Mouse (Mus musculus) liver, embryonic 15.5 days (tissue): Measurements from ENCODE around the gene Dcun1d1. TPM values are rescaled to one million over a fixed set of nuclear protein-coding genes. Genes with fewer than 3 reads are reported as not detected.

Experiments used
- ATAC-seq: fragments of 200-750 bp; cut with Nextera tagmentation; 2 replicates; pipeline ENCODE4 v1.8.0; 2017; ENCODE audit warnings: moderate number of reproducible peaks, mild to moderate bottlenecking, moderate library complexity; ENCODE audit not compliant: insufficient read depth
- H3K27ac ChIP-seq: fragments of 300-500 bp; sonication (generic); replicated peaks from 2 replicates; pipeline ENCODE4 v1.5.1; 2015; ENCODE audit warnings: mild to moderate bottlenecking, inconsistent platforms
- H3K27me3 ChIP-seq: fragments of 300-500 bp; sonication (generic); 2 replicates; pipeline ENCODE4 v1.6.1; 2015; ENCODE audit warnings: mild to moderate bottlenecking, inconsistent platforms
- H3K36me3 ChIP-seq: fragments of 300-500 bp; sonication (generic); replicated peaks from 2 replicates; pipeline ENCODE4 v1.6.1; 2015; ENCODE audit warnings: moderate library complexity, mild to moderate bottlenecking, inconsistent platforms
- H3K4me1 ChIP-seq: fragments of 300-500 bp; sonication (generic); replicated peaks from 2 replicates; pipeline ENCODE4 v1.6.1; 2015; ENCODE audit warnings: inconsistent platforms
- H3K4me2 ChIP-seq: fragments of 300-500 bp; sonication (generic); 2 replicates; pipeline ENCODE4 v1.6.1; 2015; ENCODE audit warnings: moderate library complexity, mild to moderate bottlenecking, inconsistent platforms
- H3K4me3 ChIP-seq: fragments of 300-500 bp; sonication (generic); replicated peaks from 2 replicates; pipeline ENCODE4 v1.5.1; 2015; ENCODE audit warnings: mild to moderate bottlenecking, inconsistent platforms
- H3K9ac ChIP-seq: fragments of 300-500 bp; sonication (generic); 2 replicates; pipeline ENCODE4 v1.6.1; 2015; ENCODE audit warnings: moderate library complexity, mild to moderate bottlenecking, inconsistent platforms
- H3K9me3 ChIP-seq: fragments of 300-500 bp; sonication (generic); replicated peaks from 2 replicates; pipeline ENCODE4 v1.6.1; 2016; ENCODE audit warnings: inconsistent platforms
- WGBS: fragments of 180-500 bp; shearing (Covaris S2); methylation state at CpG from one replicate; pipeline ENCODE4 v1.1.7; 2015; ENCODE audit warnings: mixed read lengths; ENCODE audit not compliant: insufficient replicate concordance; 5-methylcytosine and 5-hydroxymethylcytosine counted together
- polyA plus RNA-seq: library from polyadenylated mRNA; unstranded; fragments of >200 nt; fragmentation: Nextera tagmentation; extraction: Ambion mirVana; gene quantifications from 2 replicates; pipeline ENCODE4 v1.2.1, GENCODE M21; 2015

Gene Dcun1d1
- polyA plus RNA-seq, 1 experiment from 2014 or later: 91.5 TPM

GRCm38 (mm10) chr3:35900555-35901204, 36.6 kb downstream of the Dcun1d1 start:
- 85% methylated on average over 5 of the region's 5 CpGs for WGBS

GRCm38 (mm10) chr3:35899109-35899508, 38.1 kb downstream of the Dcun1d1 start:
- no peaks in the 10 kb centered on the region for H3K9me3 ChIP-seq
- no peaks in the 10 kb centered on the region for H3K27me3 ChIP-seq
- no peaks in the 10 kb centered on the region; the same call in 1 of the 2 replicates for H3K4me1 ChIP-seq
- H3K36me3 ChIP-seq: peaks cover 58% of the 10 kb centered on the region
- WGBS: 88% methylated on average over 3 of the region's 3 CpGs
- no peak overlapping the region for H3K4me3 ChIP-seq
- no peak overlapping the region for H3K27ac ChIP-seq
- no peak overlapping the region for H3K9ac ChIP-seq
- H3K4me2 ChIP-seq: no peak overlapping the region
- no peak for ATAC-seq

More at GRCm38 (mm10) chr3:35900555-35901204, 36.6 kb downstream of the Dcun1d1 start:
- Histone ChIP-seq H3K27ac (no peak overlapping the region), H3K36me3 (peaks cover 65% of the 10 kb centered on the region), H3K4me2 (no peak overlapping the region), H3K9ac (no peak overlapping the region), H3K9me3 (no peaks in the 10 kb centered on the region), H3K27me3 (no peaks in the 10 kb centered on the region), H3K4me1 (peaks cover 3% of the 10 kb centered on the region; the same call in 1 of the 2 replicates), H3K4me3 (no peak overlapping the region)
- ATAC-seq: no peak

GRCm38 (mm10) chr3:35897900-35898299, 39.3 kb downstream of the Dcun1d1 start:
- 92% methylated on average over 2 of the region's 2 CpGs for WGBS
- H3K4me2 ChIP-seq: no peak overlapping the region
- H3K4me3 ChIP-seq: no peak overlapping the region

DNA sequence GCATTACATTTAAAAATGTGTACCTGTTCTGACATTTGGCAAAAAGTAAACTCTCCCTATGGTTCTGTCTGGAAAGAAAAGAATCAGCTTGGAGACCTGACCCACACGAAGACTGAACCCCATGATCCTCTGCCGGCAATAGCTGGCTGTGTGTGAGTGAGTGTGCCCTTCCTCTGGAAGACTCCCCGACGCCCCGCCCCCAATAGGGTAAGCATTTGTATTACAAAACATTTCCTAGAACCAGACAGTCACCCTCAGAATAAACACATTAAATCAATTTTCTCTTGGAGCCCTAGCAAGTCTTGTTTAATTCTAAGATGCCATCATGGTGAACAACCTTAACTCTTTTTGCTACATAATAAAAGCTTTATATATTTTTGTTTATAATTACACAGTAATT, 44.1 kb downstream of the Dcun1d1 start:
- no peaks in the 10 kb centered on the region for H3K9me3 ChIP-seq
- H3K27ac ChIP-seq: no peak overlapping the region
- no peaks in the 10 kb centered on the region; the same call in 1 of the 2 replicates for H3K4me1 ChIP-seq
- no peak overlapping the region for H3K4me3 ChIP-seq
- H3K4me2 ChIP-seq: no peak overlapping the region
- no peak overlapping the region for H3K9ac ChIP-seq
- ATAC-seq: no peak
- H3K36me3 ChIP-seq: peaks cover 43% of the 10 kb centered on the region
- no peaks in the 10 kb centered on the region for H3K27me3 ChIP-seq
- WGBS: 71% methylated on average over 5 of the region's 5 CpGs

More at GRCm38 (mm10) chr3:35897900-35898299, 39.3 kb downstream of the Dcun1d1 start:
- no peaks in the 10 kb centered on the region for H3K9me3 ChIP-seq
- H3K9ac ChIP-seq: no peak overlapping the region
- ATAC-seq: no peak
- H3K4me1 ChIP-seq: no peaks in the 10 kb centered on the region
- no peaks in the 10 kb centered on the region for H3K27me3 ChIP-seq
- H3K27ac ChIP-seq: no peak overlapping the region
- peaks cover 53% of the 10 kb centered on the region for H3K36me3 ChIP-seq

GRCm38 (mm10) chr3:35891123-35891522, 46.1 kb downstream of the Dcun1d1 start:
- Histone ChIP-seq H3K4me3 (no peak overlapping the region), H3K4me2 (no peak overlapping the region), H3K36me3 (peaks cover 29% of the 10 kb centered on the region), H3K27ac (no peak overlapping the region), H3K9ac (no peak overlapping the region), H3K4me1 (no peaks in the 10 kb centered on the region; the same call in 1 of the 2 replicates), H3K9me3 (no peaks in the 10 kb centered on the region), H3K27me3 (no peaks in the 10 kb centered on the region)
- WGBS: 78% methylated on average over 4 of the region's 4 CpGs
- ATAC-seq: peak; percentile 65

GRCm38 (mm10) chr3:35889531-35889930, 47.7 kb downstream of the Dcun1d1 start:
- no peak overlapping the region for H3K9ac ChIP-seq
- WGBS: 77% methylated on average over 2 of the region's 2 CpGs
- H3K4me1 ChIP-seq: no peaks in the 10 kb centered on the region; the same call in 1 of the 2 replicates
- H3K4me3 ChIP-seq: no peak overlapping the region
- ATAC-seq: no peak
- H3K9me3 ChIP-seq: no peaks in the 10 kb centered on the region
- H3K4me2 ChIP-seq: no peak overlapping the region
- H3K27me3 ChIP-seq: no peaks in the 10 kb centered on the region
- peaks cover 25% of the 10 kb centered on the region for H3K36me3 ChIP-seq
- no peak overlapping the region for H3K27ac ChIP-seq

GRCm38 (mm10) chr3:35883267-35883666, 54.0 kb downstream of the Dcun1d1 start:
- Histone ChIP-seq H3K27me3 (no peaks in the 10 kb centered on the region), H3K4me3 (no peak overlapping the region), H3K4me1 (no peaks in the 10 kb centered on the region), H3K9ac (no peak overlapping the region), H3K27ac (no peak overlapping the region), H3K4me2 (no peak overlapping the region), H3K9me3 (no peaks in the 10 kb centered on the region), H3K36me3 (no peaks in the 10 kb centered on the region)
- no peak for ATAC-seq

DNA sequence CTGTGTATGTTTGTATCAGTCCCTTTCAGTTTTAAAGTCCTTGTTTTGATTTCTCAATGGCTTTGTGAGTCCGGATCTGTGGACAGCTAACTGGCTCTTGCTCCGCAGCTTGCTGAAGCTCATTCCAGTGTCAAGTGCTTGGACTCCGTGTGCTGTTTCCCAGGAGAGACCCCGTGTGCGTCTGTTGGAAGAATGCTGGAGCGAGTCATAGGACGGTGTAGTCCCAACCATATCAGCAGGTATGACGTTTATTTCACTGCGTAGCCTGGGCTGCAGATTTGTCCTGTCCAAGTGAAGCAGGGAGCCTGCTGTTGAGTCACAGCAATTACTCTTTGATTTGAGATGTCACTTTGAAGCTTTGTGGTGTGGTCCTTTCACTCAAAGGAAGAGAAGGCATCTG, 87.9 kb downstream of the Dcun1d1 start:
- peaks cover 23% of the 10 kb centered on the region for H3K36me3 ChIP-seq
- no peaks in the 10 kb centered on the region for H3K27me3 ChIP-seq
- no peaks in the 10 kb centered on the region for H3K4me1 ChIP-seq
- no peak overlapping the region for H3K9ac ChIP-seq
- no peaks in the 10 kb centered on the region for H3K9me3 ChIP-seq
- no peak overlapping the region for H3K4me3 ChIP-seq
- no peak overlapping the region for H3K27ac ChIP-seq
- ATAC-seq: no peak
- no peak overlapping the region for H3K4me2 ChIP-seq
- WGBS: 84% methylated on average over 9 of the region's 9 CpGs

Other genes starting within 250 kb of the Dcun1d1 start
- 14.7 and 16.0 TPM in 2 replicates for gene Atp11b, start 183.3 kb downstream of the Dcun1d1 start, polyA plus RNA-seq
- 14.4 and 14.5 TPM in 2 replicates for gene Mccc1, start 63.2 kb upstream of the Dcun1d1 start, polyA plus RNA-seq
- not detected in 2 replicates for gene Ccdc144b, start 116.1 kb upstream of the Dcun1d1 start, polyA plus RNA-seq
- gene Acad9, start 128.5 kb upstream of the Dcun1d1 start, polyA plus RNA-seq: 25.1 and 25.9 TPM in 2 replicates
- 0.82 and 0.89 TPM in 2 replicates for gene D3Ertd254e, start 213.6 kb upstream of the Dcun1d1 start, polyA plus RNA-seq